Mouse (Mus musculus) CH12.LX (cell line): ENCODE measurements around the gene Olfr773. TPM values are rescaled to one million over a fixed set of nuclear protein-coding genes. Genes with fewer than 3 reads are reported as not detected.
"Not testable (repeated sequence)": the region's sequence is repeated elsewhere in the genome, so short reads cannot be mapped to it uniquely, and the experiment has no call there.

Experiments
- DNase-seq: peaks from one replicate; pipeline ENCODE4 v3.0.0-alpha.2; 2013; ENCODE audit errors: extremely low read depth
- H3K27ac ChIP-seq: 2 replicates; pipeline ENCODE4 v1.5.1; 2012; ENCODE audit warnings: low read depth, mild to moderate bottlenecking, control low read depth, moderate library complexity; ENCODE audit not compliant: insufficient read depth
- H3K27me3 ChIP-seq: replicated peaks from 2 replicates; pipeline ENCODE3; 2012; ENCODE audit warnings: inconsistent platforms
- H3K36me3 ChIP-seq, 2 experiments: replicated peaks in 1 of 2; 2 replicates each; pipeline versions ENCODE3 to v1.6.1; 2012; ENCODE audit warnings: inconsistent platforms in 1 of 2, low read length in 1 of 2, mild to moderate bottlenecking in 1 of 2, mixed read lengths in 1 of 2, moderate library complexity in 1 of 2; ENCODE audit not compliant: control insufficient read depth in 1 of 2, insufficient read depth in 1 of 2
- H3K4me1 ChIP-seq, 2 experiments: 2 replicates each; pipeline ENCODE4 v1.6.1; 2012; ENCODE audit warnings: inconsistent platforms in 1 of 2, moderate library complexity in 1 of 2; ENCODE audit not compliant: insufficient read depth in 2 of 2, control insufficient read depth in 1 of 2
- H3K4me2 ChIP-seq: 2 replicates; pipeline ENCODE4 v1.6.1; 2012; ENCODE audit warnings: low read depth, mild to moderate bottlenecking, control low read depth; ENCODE audit not compliant: poor library complexity, insufficient read depth, severe bottlenecking
- H3K4me3 ChIP-seq, 3 experiments: fragments of 150-350 bp in 1 of 3; sonication (generic) in 1 of 3; replicated peaks in 1 of 3; 2 replicates each; pipeline versions ENCODE3 to v1.5.1; 2011 to 2012; ENCODE audit warnings: low read depth in 2 of 3, low read length in 2 of 3, mild to moderate bottlenecking in 2 of 3, moderate library complexity in 2 of 3, control low read depth in 1 of 3, improper control_type of control experiment in 1 of 3, inconsistent platforms in 1 of 3, mixed read lengths in 1 of 3; ENCODE audit not compliant: poor library complexity in 1 of 3
- H3K79me2 ChIP-seq: replicated peaks from 2 replicates; pipeline ENCODE4 v1.6.1; 2012; ENCODE audit warnings: mild to moderate bottlenecking, moderate library complexity; ENCODE audit not compliant: control insufficient read depth, poor library complexity, insufficient read depth, severe bottlenecking; ENCODE audit errors: extremely low read depth
- H3K9ac ChIP-seq: 2 replicates; pipeline ENCODE4 v1.6.1; 2012; ENCODE audit warnings: low read depth, mild to moderate bottlenecking, control low read depth, moderate library complexity; ENCODE audit not compliant: insufficient read depth
- H3K9me3 ChIP-seq: replicated peaks from 2 replicates; pipeline ENCODE3; 2012; ENCODE audit warnings: low read length, inconsistent platforms, mixed read lengths
- CHD2 ChIP-seq: IDR thresholded peaks from 2 replicates; pipeline ENCODE4 v1.6.1; 2011; ENCODE audit warnings: low read length, improper control_type of control experiment
- E2F4 ChIP-seq: IDR thresholded peaks from 2 replicates; pipeline ENCODE4 v1.6.1; 2011; ENCODE audit warnings: low read depth, low read length, improper control_type of control experiment; ENCODE audit not compliant: insufficient replicate concordance
- ELF1 ChIP-seq: IDR thresholded peaks from 2 replicates; pipeline ENCODE4 v1.6.1; 2014; ENCODE audit warnings: low read depth, mild to moderate bottlenecking, inconsistent platforms, low read length, improper control_type of control experiment
- EP300 ChIP-seq: IDR thresholded peaks from 2 replicates; pipeline ENCODE4 v1.6.1; 2011; ENCODE audit warnings: low read length, improper control_type of control experiment
- ETS1 ChIP-seq: conservative IDR thresholded peaks from 2 replicates; pipeline ENCODE4 v1.6.1; 2012; ENCODE audit warnings: low read depth, mild to moderate bottlenecking, inconsistent platforms, low read length, improper control_type of control experiment, moderate library complexity
- GABPA ChIP-seq: IDR thresholded peaks from 2 replicates; pipeline ENCODE4 v1.6.1; 2012; ENCODE audit warnings: low read depth, low read length, improper control_type of control experiment, inconsistent platforms; ENCODE audit not compliant: insufficient replicate concordance
- JUN ChIP-seq: IDR thresholded peaks from 2 replicates; pipeline ENCODE4 v1.6.1; 2011; ENCODE audit warnings: low read depth, mild to moderate bottlenecking, low read length, improper control_type of control experiment, moderate library complexity; ENCODE audit not compliant: insufficient read depth
- MAFK ChIP-seq: IDR thresholded peaks from 2 replicates; pipeline ENCODE4 v1.6.1; 2011; ENCODE audit warnings: low read length, improper control_type of control experiment; ENCODE audit not compliant: insufficient replicate concordance
- MAZ ChIP-seq: IDR thresholded peaks from 2 replicates; pipeline ENCODE4 v1.6.1; 2012; ENCODE audit warnings: low read depth, mild to moderate bottlenecking, inconsistent platforms, low read length, improper control_type of control experiment, moderate library complexity
- MXI1 ChIP-seq: IDR thresholded peaks from 2 replicates; pipeline ENCODE4 v1.6.1; 2011; ENCODE audit warnings: mild to moderate bottlenecking, low read depth, low read length, improper control_type of control experiment
- NRF1 ChIP-seq: IDR thresholded peaks from 2 replicates; pipeline ENCODE4 v1.6.1; 2014; ENCODE audit warnings: low read depth, mild to moderate bottlenecking, inconsistent platforms, low read length, improper control_type of control experiment, moderate library complexity
- POLR2A ChIP-seq: IDR thresholded peaks from 2 replicates; pipeline ENCODE4 v1.6.1; 2011; ENCODE audit warnings: low read depth, mild to moderate bottlenecking, improper control_type of control experiment, low read length
- POLR2AphosphoS2 ChIP-seq: IDR thresholded peaks from 2 replicates; pipeline ENCODE4 v1.6.1; 2011; ENCODE audit warnings: low read depth, low read length, improper control_type of control experiment
- RAD21 ChIP-seq: IDR thresholded peaks from 2 replicates; pipeline ENCODE4 v1.6.1; 2011; ENCODE audit warnings: low read depth, mild to moderate bottlenecking, low read length, improper control_type of control experiment, moderate library complexity
- RCOR1 ChIP-seq: conservative IDR thresholded peaks from 2 replicates; pipeline ENCODE4 v1.6.1; 2012; ENCODE audit warnings: low read depth, mild to moderate bottlenecking, inconsistent platforms, low read length, improper control_type of control experiment
- SMC3 ChIP-seq: IDR thresholded peaks from 2 replicates; pipeline ENCODE4 v1.6.1; 2011; ENCODE audit warnings: low read depth, low read length, improper control_type of control experiment
- USF1 ChIP-seq: IDR thresholded peaks from 2 replicates; pipeline ENCODE4 v1.6.1; 2014; ENCODE audit warnings: low read depth, mild to moderate bottlenecking, inconsistent platforms, low read length, improper control_type of control experiment
- ZC3H11A ChIP-seq: IDR thresholded peaks from 2 replicates; pipeline ENCODE4 v1.6.1; 2012; ENCODE audit warnings: low read depth, mild to moderate bottlenecking, inconsistent platforms, low read length, improper control_type of control experiment
- dilution Hi-C: fragments of 300-500 bp; cut with MboI; formaldehyde crosslinking; loops from 2 replicates; pipeline ENCODE4 v1.14.3; 2020; ENCODE audit warnings: low sequenced_read_pairs; ENCODE audit not compliant: extremely low pct_unique_long_range_greater_than_20kb, extremely low pct_ligation_motif_present
- in situ Hi-C: fragments of 300-500 bp; cut with MboI; formaldehyde crosslinking; loops from 3 replicates; pipeline ENCODE4 v1.14.3; 2019; ENCODE audit warnings: low sequenced_read_pairs, low pct_ligation_motif_present, low pct_unique_long_range_greater_than_20kb, mixed read lengths
- polyA plus RNA-seq: library from polyadenylated mRNA; unstranded; fragments of >175 nt; gene quantifications from 2 replicates; pipeline ENCODE4 v1.2.1, GENCODE M21; 2012; ENCODE audit warnings: low read depth; ENCODE audit not compliant: insufficient read length
- total RNA-seq, 2 experiments: library from RNA; depleted of rRNA; stranded (reverse); fragments of 300-350 nt in 1 of 2; fragments of >200 nt in 1 of 2; gene quantifications; 2 replicates each; pipeline ENCODE4 v1.2.3; 2012 to 2014

The Olfr773 gene
- total RNA-seq (2012; rRNA removed) (not detected in 2 replicates), total RNA-seq (2014; rRNA removed) (not detected in 2 replicates), polyA plus RNA-seq (not detected in 2 replicates)

DNA sequence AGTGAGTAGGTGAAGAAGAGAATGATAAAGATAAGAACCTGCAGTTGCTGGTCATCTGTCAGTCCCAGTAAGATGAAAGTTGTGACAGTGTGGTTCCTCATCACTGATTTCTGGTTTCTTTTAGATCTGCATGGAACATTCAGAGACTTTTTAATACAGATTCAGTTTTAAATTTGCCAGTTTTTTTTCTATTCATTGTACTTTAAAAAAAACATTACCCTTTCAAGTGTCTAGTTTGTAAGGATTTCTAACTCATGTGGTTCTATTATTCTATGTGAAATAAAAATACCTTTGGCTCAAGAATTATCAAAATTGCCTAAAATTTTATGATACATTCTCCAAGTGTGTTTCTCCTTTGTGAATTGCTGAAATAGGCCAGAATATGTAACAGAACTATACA is at the start of gene Olfr773:
TSS of gene Olfr773 (minus strand) at position 101 of the 400 bp plus-strand sequence.
- H3K4me1 ChIP-seq, H3K27ac ChIP-seq, H3K27me3 ChIP-seq, dilution Hi-C loops, H3K4me2 ChIP-seq, in situ Hi-C loops, H3K9me3 ChIP-seq, H3K9ac ChIP-seq, DNase-seq, H3K36me3 ChIP-seq, H3K4me3 ChIP-seq, H3K79me2 ChIP-seq: not testable (repeated sequence)

DNA sequence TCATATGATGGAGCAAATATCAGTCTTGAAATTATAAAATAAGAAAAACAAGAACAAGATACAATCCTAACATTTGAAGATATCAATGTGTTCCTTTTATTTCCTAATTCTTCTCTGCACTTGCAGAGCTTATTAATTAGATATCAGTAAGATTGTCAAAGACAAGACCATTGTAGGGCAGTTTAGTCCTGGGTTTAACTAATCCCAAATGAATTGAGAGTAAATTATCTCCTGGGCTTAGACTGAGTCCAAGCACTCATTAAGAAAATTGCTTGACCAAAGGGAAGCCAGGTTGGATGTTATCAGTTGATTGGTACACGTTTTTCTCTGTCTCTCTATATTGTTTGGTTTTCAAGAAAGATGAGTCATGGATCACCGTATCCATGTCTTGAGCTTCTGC is 48.7 kb upstream of the Olfr773 start, which contains the start of gene Olfr774:
TSS of gene Olfr774 (plus strand) at position 301 of the 400 bp plus-strand sequence.
- dilution Hi-C loops (no loop called here), in situ Hi-C loops (no loop called here)
- Histone ChIP-seq H3K79me2 (no peaks in the 10 kb centered on the region), H3K27ac (no peak within 1 kb of the TSS), H3K4me3 (no peak within 1 kb of the TSS), H3K4me2 (no peak within 1 kb of the TSS), H3K4me1 (no peaks in the 10 kb centered on the region), H3K9ac (no peak within 1 kb of the TSS), H3K36me3 (no peaks in the 10 kb centered on the region)
- no peak for DNase-seq
- TF ChIP-seq RAD21 (no peak), POLR2A (no peak), EP300 (no peak), MAFK (no peak), NRF1 (no peak), MAZ (no peak), USF1 (no peak), RCOR1 (no peak), ZC3H11A (no peak), JUN (no peak), ETS1 (no peak), GABPA (no peak), POLR2AphosphoS2 (no peak), E2F4 (no peak), MXI1 (no peak), CHD2 (no peak), ELF1 (no peak), SMC3 (no peak)
- TF ChIP-seq, all 38 proteins: peak for 0
- Histone ChIP-seq H3K9me3 (no peaks in the 10 kb centered on the region), H3K27me3 (no peaks in the 10 kb centered on the region)
